Mouse (Mus musculus) liver, embryonic 14.5 days (tissue): Measurements from ENCODE around the gene Grasp. TPM values are rescaled to one million over a fixed set of nuclear protein-coding genes. Genes with fewer than 3 reads are reported as not detected.

ENCODE experiments used
- ATAC-seq: fragments of 200-750 bp; cut with Nextera tagmentation; 2 replicates; pipeline ENCODE4 v1.8.0; 2017; ENCODE audit warnings: moderate number of reproducible peaks, mild to moderate bottlenecking, moderate library complexity; ENCODE audit not compliant: insufficient read depth
- DNase-seq, 3 experiments: peaks; one replicate each; pipeline ENCODE4 v3.0.0-alpha.2; 2012 to 2013; ENCODE audit warnings: low read depth in 3 of 3, low spot score in 3 of 3
- H3K27ac ChIP-seq: fragments of 300-500 bp; sonication (generic); 2 replicates; pipeline ENCODE4 v1.5.1; 2014; ENCODE audit warnings: moderate library complexity, mild to moderate bottlenecking, control low read depth, inconsistent platforms
- H3K27me3 ChIP-seq: fragments of 300-500 bp; sonication (generic); 2 replicates; pipeline ENCODE4 v1.6.1; 2014; ENCODE audit warnings: mild to moderate bottlenecking, low read length, moderate library complexity; ENCODE audit not compliant: control insufficient read depth, insufficient read depth
- H3K36me3 ChIP-seq: fragments of 300-500 bp; sonication (generic); replicated peaks from 2 replicates; pipeline ENCODE4 v1.6.1; 2014; ENCODE audit warnings: low read depth; ENCODE audit not compliant: control insufficient read depth, insufficient read depth
- H3K4me1 ChIP-seq, 2 experiments: fragments of 200-500 bp in 1 of 2; fragments of 300-500 bp in 1 of 2; sonication (generic) in 1 of 2; replicated peaks; 2 replicates each; pipeline ENCODE4 v1.6.1; 2012 to 2014; ENCODE audit warnings: antibody characterized with exemption in 1 of 2, inconsistent platforms in 1 of 2, low read length in 1 of 2; ENCODE audit not compliant: control insufficient read depth in 2 of 2, insufficient read depth in 2 of 2
- H3K4me2 ChIP-seq: fragments of 300-500 bp; sonication (generic); 2 replicates; pipeline ENCODE4 v1.6.1; 2014; ENCODE audit warnings: low read depth, mild to moderate bottlenecking, control low read depth, moderate library complexity
- H3K4me3 ChIP-seq, 2 experiments: fragments of 200-500 bp in 1 of 2; fragments of 300-500 bp in 1 of 2; sonication (generic) in 1 of 2; 2 replicates each; pipeline ENCODE4 v1.5.1; 2012 to 2014; ENCODE audit warnings: low read depth in 2 of 2, low read length in 2 of 2, mild to moderate bottlenecking in 2 of 2, control low read depth in 1 of 2, inconsistent platforms in 1 of 2, moderate library complexity in 1 of 2; ENCODE audit not compliant: insufficient read depth in 1 of 2
- H3K9ac ChIP-seq: fragments of 300-500 bp; sonication (generic); replicated peaks from 2 replicates; pipeline ENCODE4 v1.6.1; 2014; ENCODE audit warnings: mild to moderate bottlenecking, control low read depth, moderate library complexity
- H3K9me3 ChIP-seq: fragments of 300-500 bp; sonication (generic); 2 replicates; pipeline ENCODE4 v1.6.1; 2016; ENCODE audit warnings: low read length, mixed read lengths; ENCODE audit not compliant: control insufficient read depth
- CTCF ChIP-seq: IDR thresholded peaks from 2 replicates; pipeline ENCODE4 v1.5.1; 2016; ENCODE audit warnings: antibody characterized with exemption, low read depth, control low read depth
- EP300 ChIP-seq: IDR thresholded peaks from 2 replicates; pipeline ENCODE4 v1.6.1; 2016; ENCODE audit warnings: antibody characterized with exemption, low read depth
- WGBS: fragments of 180-500 bp; shearing (Covaris S2); extraction: QIAGEN DNeasy Blood & Tissue Kit; methylation state at CpG from one replicate; pipeline ENCODE4 v1.1.7; 2014; ENCODE audit not compliant: insufficient replicate concordance; 5-methylcytosine and 5-hydroxymethylcytosine counted together
- polyA plus RNA-seq, 2 experiments: library from polyadenylated mRNA; depleted of rRNA in 1 of 2; stranded (reverse) in 1 of 2; unstranded in 1 of 2; fragments of >200 nt; fragmentation: Nextera tagmentation in 1 of 2; extraction: Ambion mirVana in 1 of 2; gene quantifications; 2 replicates each; pipeline versions ENCODE4 v1.2.1 to v1.2.3; 2012 to 2014

The Grasp gene
- polyA plus RNA-seq, 2 experiments: 0.27 to 0.73 TPM

DNA sequence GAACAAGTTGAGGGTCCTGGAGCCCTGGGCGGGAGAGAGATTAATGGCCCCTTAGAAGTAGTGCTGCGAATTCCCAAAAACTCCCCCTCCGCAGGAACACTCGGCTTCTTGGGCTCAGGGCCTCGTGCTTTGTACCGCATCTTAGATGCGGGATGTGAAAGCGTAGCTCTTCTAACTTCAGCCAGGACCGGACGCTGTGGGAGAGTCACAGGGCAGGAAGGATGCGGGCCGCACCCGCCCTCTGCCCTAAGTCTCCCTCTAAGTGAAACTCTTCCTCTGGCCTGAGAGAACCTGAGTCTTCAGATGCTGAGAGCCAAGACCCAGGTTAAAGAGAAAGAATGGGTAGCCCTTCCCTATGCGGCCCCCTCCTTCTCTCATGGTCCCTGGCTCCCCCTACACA, 989 bp downstream of the Grasp start:
- ATAC-seq (no peak), DNase-seq (no peak)
- H3K27ac ChIP-seq: no peak overlapping the region
- peak overlapping the region in 1 of 2 experiments; percentile 53; a peak in 3 of 4 replicates for H3K4me3 ChIP-seq
- no peaks in the 10 kb centered on the region for H3K36me3 ChIP-seq
- H3K4me2 ChIP-seq: peak overlapping the region; percentile 67
- no peak for TF ChIP-seq EP300
- TF ChIP-seq CTCF: no peak
- 4% methylated on average over 14 of the region's 14 CpGs for WGBS
- H3K9ac ChIP-seq: no peak overlapping the region
- no peaks in the 10 kb centered on the region for H3K4me1 ChIP-seq
- no peaks in the 10 kb centered on the region for H3K9me3 ChIP-seq
- H3K27me3 ChIP-seq: peaks cover 41% of the 10 kb centered on the region

DNA sequence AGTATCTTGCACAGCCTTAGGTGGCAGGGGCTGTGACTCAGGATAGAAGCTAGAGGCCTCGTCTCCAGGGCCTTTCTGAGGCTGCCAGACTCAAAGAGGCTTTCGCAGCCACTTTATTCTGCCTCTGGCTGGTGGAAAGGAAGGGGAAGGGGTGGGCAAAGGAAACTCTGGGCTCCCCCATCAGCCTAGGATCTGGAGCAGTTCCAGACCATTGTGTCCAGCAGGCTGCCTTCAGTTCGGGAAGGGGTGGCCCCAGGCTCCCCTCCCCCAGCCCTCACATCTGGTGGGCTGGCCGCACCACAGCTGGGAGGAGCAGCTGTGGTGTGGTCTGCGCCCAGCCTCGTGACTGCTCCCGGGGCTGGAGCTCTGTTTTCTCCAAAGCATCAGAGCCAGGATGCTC, 4.0 kb downstream of the Grasp start:
- Histone ChIP-seq H3K27ac (no peak overlapping the region), H3K4me1 (no peaks in the 10 kb centered on the region), H3K36me3 (no peaks in the 10 kb centered on the region), H3K4me2 (no peak overlapping the region), H3K9ac (no peak overlapping the region), H3K27me3 (peaks cover 30% of the 10 kb centered on the region), H3K9me3 (no peaks in the 10 kb centered on the region), H3K4me3 (no peak overlapping the region)
- no peak for TF ChIP-seq EP300
- no peak for TF ChIP-seq CTCF
- WGBS: 21% methylated on average over 7 of the region's 7 CpGs
- ATAC-seq (peak; percentile 22; the same call in 1 of the 2 replicates), DNase-seq (no peak)

DNA sequence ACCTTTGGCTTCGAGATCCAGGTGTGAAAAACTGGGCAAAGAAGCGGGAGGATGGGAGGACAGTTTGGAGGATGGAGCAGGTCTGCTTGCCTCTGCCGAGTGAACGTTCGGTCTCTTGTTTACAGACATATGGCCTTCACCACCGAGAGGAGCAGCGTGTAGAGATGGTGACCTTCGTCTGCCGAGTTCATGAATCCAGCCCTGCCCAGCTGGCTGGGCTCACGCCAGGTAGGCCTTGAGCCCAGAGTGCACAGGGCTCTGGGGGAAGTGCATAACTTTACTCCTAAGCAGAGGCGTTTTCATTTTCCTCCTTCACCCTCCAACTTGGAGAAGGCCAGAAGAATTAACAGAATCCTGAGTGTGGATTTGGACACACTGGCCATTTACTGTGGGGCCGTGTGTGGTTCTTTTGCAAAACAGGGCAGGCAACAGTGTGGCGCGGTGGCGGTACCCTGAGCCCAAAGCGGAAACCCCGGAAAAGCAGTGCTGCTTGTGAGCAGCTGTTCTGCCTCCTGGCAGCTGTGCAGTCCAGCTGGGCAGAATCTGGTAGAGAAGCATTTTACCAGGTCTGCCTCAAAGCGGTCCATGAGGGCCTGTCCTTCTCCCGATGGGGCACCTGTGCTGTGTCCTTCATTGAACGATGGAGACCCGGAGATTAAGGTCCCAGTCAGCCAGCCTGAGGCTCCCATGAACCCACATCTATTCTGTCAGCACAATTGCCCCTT, 5.0 kb downstream of the Grasp start:
- H3K4me3 ChIP-seq: no peak overlapping the region
- no peaks in the 10 kb centered on the region for H3K36me3 ChIP-seq
- no peak for ATAC-seq
- TF ChIP-seq CTCF: no peak
- TF ChIP-seq EP300: no peak
- DNase-seq: no peak
- H3K4me1 ChIP-seq: no peaks in the 10 kb centered on the region
- WGBS: 74% methylated on average over 21 of the region's 21 CpGs
- H3K9me3 ChIP-seq: no peaks in the 10 kb centered on the region
- peaks cover 19% of the 10 kb centered on the region for H3K27me3 ChIP-seq
- no peak overlapping the region for H3K27ac ChIP-seq
- no peak overlapping the region for H3K4me2 ChIP-seq
- H3K9ac ChIP-seq: no peak overlapping the region

- Histone ChIP-seq H3K27me3 (peaks cover 5% of the 10 kb centered on the region), H3K9ac (no peak overlapping the region), H3K9me3 (no peaks in the 10 kb centered on the region), H3K36me3 (no peaks in the 10 kb centered on the region), H3K4me1 (no peaks in the 10 kb centered on the region), H3K4me3 (no peak overlapping the region), H3K27ac (no peak overlapping the region), H3K4me2 (no peak overlapping the region)
- TF ChIP-seq CTCF (no peak), EP300 (no peak)
- DNase-seq (no peak), ATAC-seq (no peak)
- whole genome bisulfite sequencing: 79% methylated on average over 19 of the region's 19 CpGs
Measured at GRCm38 (mm10) chr15:101230503-101230902, 6.5 kb downstream of the Grasp start.

- TF ChIP-seq CTCF (peak; percentile 65), EP300 (no peak)
- 71% methylated on average over 23 of the region's 23 CpGs for WGBS
- no peak overlapping the region for H3K9ac ChIP-seq
- H3K27ac ChIP-seq: no peak overlapping the region
- no peaks in the 10 kb centered on the region for H3K36me3 ChIP-seq
- H3K27me3 ChIP-seq: peaks cover under 1% of the 10 kb centered on the region; the same call in 1 of the 2 replicates
- no peak overlapping the region for H3K4me3 ChIP-seq
- no peak for DNase-seq
- H3K9me3 ChIP-seq: no peaks in the 10 kb centered on the region
- H3K4me1 ChIP-seq: no peaks in the 10 kb centered on the region
- H3K4me2 ChIP-seq: no peak overlapping the region
- no peak for ATAC-seq
Measured at GRCm38 (mm10) chr15:101230995-101231647, 7.1 kb downstream of the Grasp start.
